Comparison of ENCODE assay signal across 13 mouse cellular contexts in genomic region chr16:31597965-31598364, GRCm38 (mm10).
DNase-seq lines count a peak whose midpoint lies in the region; ATAC-seq and TF ChIP-seq lines count a peak whose summit lies in the region.
"Had no signal": no experiment of that assay in that cellular context is flagged by ENCODE, and none has a peak within 500 bp of the region (broad histone marks: within the 10 kb centered on the region; RNA-seq: fewer than 3 reads in every experiment).

No protein-coding gene starts in this region.

- in situ Hi-C loops in Patski (cut with MboI; ENCODE audit: low pct_unique_long_range_greater_than_20kb) = no loop called here

- H3K4me2 ChIP-seq in hindbrain, embryonic 12.5 days (replicated peaks) = no peak overlapping the region
- H3K4me2 ChIP-seq: heart, embryonic 13.5 days had no signal

- no peaks in the 10 kb centered on the region for H3K9me3 ChIP-seq in hindbrain, embryonic 10.5 days
- H3K9me3 ChIP-seq in hindbrain, embryonic 12.5 days (replicated peaks) = no peaks in the 10 kb centered on the region
- H3K9me3 ChIP-seq: heart, embryonic 13.5 days; megakaryocyte, embryonic 14.5 days had no signal

- CTCF ChIA-PET in Patski (lab: Charles Lee) = interaction anchor here (0.8 to 1.8 kb wide), 4 partner anchors 19 to 127 kb away, joined by 3 to 4 read pairs (median 4); no protein-coding TSS in a partner anchor

- POLR2A ChIA-PET in Patski (lab: Charles Lee) = interaction anchor here (1.7 kb wide), 1 partner anchor 41 kb away, joined by 8 read pairs; no protein-coding TSS in a partner anchor

- no peaks in the 10 kb centered on the region for H3K27me3 ChIP-seq in hindbrain, embryonic 10.5 days (ENCODE audit: insufficient read depth, poor library complexity, severe bottlenecking)
- no peaks in the 10 kb centered on the region for H3K27me3 ChIP-seq in hindbrain, embryonic 12.5 days
- H3K27me3 ChIP-seq in Patski = no peaks in the 10 kb centered on the region
- H3K27me3 ChIP-seq: heart, embryonic 13.5 days had no signal

- no peak for TF ChIP-seq CTCF in Patski (IDR thresholded peaks at IDR 0.05)

- no peaks in the 10 kb centered on the region for H3K36me3 ChIP-seq in hindbrain, embryonic 10.5 days
- H3K36me3 ChIP-seq in hindbrain, embryonic 12.5 days = no peaks in the 10 kb centered on the region
- H3K36me3 ChIP-seq: heart, embryonic 13.5 days had no signal

- no peak for ATAC-seq in hindbrain, embryonic 12.5 days (ENCODE audit: low FRiP score)
- peak; percentile 36 for ATAC-seq in Patski
- peak; percentile 43 for ATAC-seq in erythroid progenitor cell, adult 5-6 weeks (replicated peaks; ENCODE audit: low FRiP score, poor library complexity, severe bottlenecking)
- ATAC-seq in megakaryocyte-erythroid progenitor cell, adult 5-6 weeks (replicated peaks; ENCODE audit: low FRiP score, low TSS enrichment, poor library complexity, severe bottlenecking) = peak; percentile 35; the same call in 1 of the 2 replicates
- ATAC-seq: inflammation-experienced regulatory T-cells, adult 6 months had no signal

- H3K4me3 ChIP-seq in hindbrain, embryonic 10.5 days = no peak overlapping the region
- no peak overlapping the region for H3K4me3 ChIP-seq in hindbrain, embryonic 12.5 days
- H3K4me3 ChIP-seq: heart, embryonic 13.5 days; megakaryocyte, embryonic 14.5 days had no signal

- WGBS in hindbrain, embryonic 10.5 days = 86% methylated on average over 5 of the region's 5 CpGs
- WGBS in hindbrain, embryonic 12.5 days = 84% methylated on average over 5 of the region's 5 CpGs

- peaks cover 15% of the 10 kb centered on the region for H3K4me1 ChIP-seq in hindbrain, embryonic 10.5 days (replicated peaks)
- H3K4me1 ChIP-seq in hindbrain, embryonic 12.5 days = peaks cover 10% of the 10 kb centered on the region

- no peak for DNase-seq in hindbrain, embryonic 10.5 days (ENCODE audit: low spot score)
- DNase-seq in Patski (ENCODE audit: low read depth, low spot score) = no peak
- DNase-seq in adrenal gland, adult 8-10 months = no peak
- DNase-seq in frontal cortex, postnatal 36 days (ENCODE audit: low spot score in 2 of 2) = no peak
- DNase-seq: kidney, adult 8-10 months; layer of hippocampus, postnatal 36 days; lung, postnatal 14 days had no signal

- no peak overlapping the region for H3K9ac ChIP-seq in hindbrain, embryonic 12.5 days
- H3K9ac ChIP-seq: heart, embryonic 13.5 days had no signal

- peak overlapping the region; percentile 47 for H3K27ac ChIP-seq in hindbrain, embryonic 10.5 days
- no peak overlapping the region for H3K27ac ChIP-seq in hindbrain, embryonic 12.5 days
